7 mouse cellular contexts compared by ENCODE assay signal in the genomic region with DNA sequence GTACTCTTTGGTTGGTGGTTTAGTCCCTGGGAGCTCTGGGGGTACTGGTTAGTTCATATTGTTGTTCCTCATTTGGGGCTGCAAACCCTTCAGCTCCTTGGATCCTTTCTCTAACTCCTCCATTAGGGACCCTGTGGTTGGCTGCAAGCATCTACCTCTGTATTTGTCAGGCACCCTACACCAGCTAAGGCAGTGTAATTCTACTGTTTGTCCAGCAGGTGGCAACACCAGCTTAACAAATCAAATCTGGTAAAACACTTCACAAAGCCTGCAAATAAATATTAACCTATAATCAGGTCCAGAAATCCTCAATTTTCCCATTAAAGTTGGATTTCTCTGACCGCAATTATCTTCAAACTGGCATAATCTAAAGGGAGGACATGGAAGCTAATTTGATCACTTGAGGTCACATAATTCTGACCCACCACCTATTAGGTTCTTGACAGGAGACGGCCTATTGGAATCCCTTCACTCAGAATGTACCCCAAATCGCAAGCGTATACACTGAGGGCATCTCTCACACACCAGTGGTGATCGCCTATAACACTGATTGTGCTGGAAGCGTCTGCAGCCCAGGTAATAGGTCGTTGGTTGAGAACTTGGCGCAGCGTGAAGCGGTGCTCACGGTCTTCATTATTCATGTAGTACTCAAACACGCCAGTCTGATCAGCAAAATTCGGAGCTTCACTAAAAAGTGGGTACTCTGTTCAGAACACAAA. TPM values are rescaled to one million over a fixed set of nuclear protein-coding genes. Genes with fewer than 3 reads are reported as not detected.
DNase-seq lines count a peak whose midpoint lies in the region; ATAC-seq lines count a peak whose summit lies in the region.

No protein-coding gene starts in this region.

- H3K27me3 ChIP-seq in embryonic facial prominence, embryonic 14.5 days (replicated peaks; ENCODE audit: control insufficient read depth, insufficient read depth, low read length), result no peaks in the 10 kb centered on the region
- no peaks in the 10 kb centered on the region for H3K27me3 ChIP-seq in stomach, embryonic 15.5 days (replicated peaks)

- no peak overlapping the region for H3K27ac ChIP-seq in embryonic facial prominence, embryonic 14.5 days (replicated peaks; ENCODE audit: low read depth, low read length)
- H3K27ac ChIP-seq in stomach, embryonic 15.5 days, result no peak overlapping the region

- peak; percentile 28 to 51 for DNase-seq in right cerebral cortex, adult 2 months (ENCODE audit: low spot score in 2 of 2)
- no peak for DNase-seq in right cerebral cortex, postnatal 14 days
- peak; percentile 58 for DNase-seq in embryonic facial prominence, embryonic 14.5 days (ENCODE audit: low spot score)
- peak; percentile 36 for DNase-seq in lung, postnatal 36 days

- no peaks in the 10 kb centered on the region for H3K4me1 ChIP-seq in embryonic facial prominence, embryonic 14.5 days (ENCODE audit: control insufficient read depth, insufficient read depth, low read length)
- H3K4me1 ChIP-seq in stomach, embryonic 15.5 days, result no peaks in the 10 kb centered on the region

- WGBS in embryonic facial prominence, embryonic 14.5 days, result 79% methylated on average over 13 of the region's 13 CpGs
- WGBS in stomach, embryonic 15.5 days, result 89% methylated on average over 13 of the region's 13 CpGs

- H3K4me3 ChIP-seq in embryonic facial prominence, embryonic 14.5 days (ENCODE audit: low read depth, low read length), result no peak overlapping the region
- H3K4me3 ChIP-seq in stomach, embryonic 15.5 days (replicated peaks), result no peak overlapping the region

- H3K9ac ChIP-seq in embryonic facial prominence, embryonic 14.5 days (ENCODE audit: low read depth, low read length), result no peak overlapping the region
- H3K9ac ChIP-seq in stomach, embryonic 15.5 days, result no peak overlapping the region

- no peaks in the 10 kb centered on the region for H3K36me3 ChIP-seq in embryonic facial prominence, embryonic 14.5 days (ENCODE audit: control insufficient read depth, insufficient read depth, low read length)
- H3K36me3 ChIP-seq in stomach, embryonic 15.5 days, result no peaks in the 10 kb centered on the region; the same call in 1 of the 2 replicates

- peak; percentile 67 for ATAC-seq in activated CD4-positive, CD25-positive, alpha-beta regulatory T cell, adult 4 months
- ATAC-seq in embryonic facial prominence, embryonic 14.5 days (ENCODE audit: low read depth), result peak; percentile 61; the same call in 1 of the 2 replicates
- ATAC-seq in inflammation-experienced regulatory T-cells, adult 6 months, result peak; percentile 58
- peak; percentile 39; the same call in 1 of the 2 replicates for ATAC-seq in stomach, embryonic 15.5 days (ENCODE audit: insufficient read depth, low FRiP score, low read depth)

- H3K9me3 ChIP-seq in embryonic facial prominence, embryonic 14.5 days (ENCODE audit: control insufficient read depth, low read length), result no peaks in the 10 kb centered on the region
- H3K9me3 ChIP-seq in stomach, embryonic 15.5 days, result no peaks in the 10 kb centered on the region

- H3K4me2 ChIP-seq in embryonic facial prominence, embryonic 14.5 days (ENCODE audit: low read depth, low read length), result no peak overlapping the region
- no peak overlapping the region for H3K4me2 ChIP-seq in stomach, embryonic 15.5 days

RNA-seq across cellular contexts. Expression of a gene that starts 46.6 kb away (rescaled TPM):
- 1 to 10 TPM; 1.2 to 2.8 TPM for polyA plus RNA-seq in activated CD4-positive, CD25-positive, alpha-beta regulatory T cell, adult 4 months (2017; shearing (Covaris generic))
- polyA plus RNA-seq in embryonic facial prominence, embryonic 14.5 days (2014; fragmentation: Nextera tagmentation; extraction: Ambion mirVana), result 7.5 and 9.0 TPM in 2 replicates
- polyA plus RNA-seq in inflammation-experienced regulatory T-cells, adult 6 months (2017; shearing (Covaris generic)), result 1 to 10 TPM; 2.1 to 3.3 (median 2.5) TPM
- 6.9 and 7.2 TPM in 2 replicates for polyA plus RNA-seq in stomach, embryonic 15.5 days (2015; fragmentation: Nextera tagmentation; extraction: Ambion mirVana)

RNA-seq across cellular contexts. Expression of a gene that starts 55.8 kb away (rescaled TPM):
- polyA plus RNA-seq in activated CD4-positive, CD25-positive, alpha-beta regulatory T cell, adult 4 months (2017; shearing (Covaris generic)), result 10 to 100 TPM; 46.6 to 48.4 TPM
- polyA plus RNA-seq in embryonic facial prominence, embryonic 14.5 days (2014; fragmentation: Nextera tagmentation; extraction: Ambion mirVana), result 2.5 and 4.7 TPM in 2 replicates
- 10 to 100 TPM; 54.3 to 60.4 (median 55.9) TPM for polyA plus RNA-seq in inflammation-experienced regulatory T-cells, adult 6 months (2017; shearing (Covaris generic))
- 3.2 and 3.4 TPM in 2 replicates for polyA plus RNA-seq in stomach, embryonic 15.5 days (2015; fragmentation: Nextera tagmentation; extraction: Ambion mirVana)
